Mouse (Mus musculus) left cerebral cortex, postnatal 10 days (tissue): ENCODE measurements around the gene Cphx3. TPM values are rescaled to one million over a fixed set of nuclear protein-coding genes. Genes with fewer than 3 reads are reported as not detected.

ENCODE experiments used
- total RNA-seq, 2 experiments: library from RNA; stranded (reverse); gene quantifications; 2 replicates each; pipeline ENCODE4 v1.2.3; 2021

Cphx3 gene
- total RNA-seq, 2 experiments from 2014 or later: not detected

Other genes starting within 250 kb of the Cphx3 start
- gene Anxa11, start 240.1 kb upstream of the Cphx3 start, total RNA-seq: 10 to 100 TPM in 1 of 2 experiments, 1 to 10 TPM in 1; 9.3 to 11.0 TPM
- gene Plac9a, start 179.2 kb upstream of the Cphx3 start, total RNA-seq: 1 to 10 TPM in 1 of 2 experiments, not detected in 1; 1.4 TPM
- 10 to 100 TPM; 19.3 to 19.6 TPM for gene Tmem254a, start 154.6 kb upstream of the Cphx3 start, total RNA-seq
- not detected for gene Cphx1, start 144.0 kb upstream of the Cphx3 start, total RNA-seq
- under 1 TPM in 1 of 2 experiments, not detected in 1; 0.36 TPM for gene Duxbl1, start 103.7 kb upstream of the Cphx3 start, total RNA-seq
- gene Gm9780, start 39.6 kb upstream of the Cphx3 start, total RNA-seq: 1 to 10 TPM; 1.2 to 3.3 TPM
- 10 to 100 TPM; 54.7 to 62.9 TPM for gene Tmem254c, start 14.9 kb upstream of the Cphx3 start, total RNA-seq
- gene Cphx2, start 781 bp upstream of the Cphx3 start, total RNA-seq: not detected
- gene Duxbl2, start 36.1 kb downstream of the Cphx3 start, total RNA-seq: under 1 TPM; 0.26 to 0.67 TPM
- gene Plac9b, start 100.2 kb downstream of the Cphx3 start, total RNA-seq: 10 to 100 TPM; 14.5 to 20.4 TPM
- 10 to 100 TPM; 32.4 to 36.6 TPM for gene Tmem254b, start 124.7 kb downstream of the Cphx3 start, total RNA-seq
- gene Duxbl3, start 175.7 kb downstream of the Cphx3 start, total RNA-seq: 1 to 10 TPM; 2.4 to 2.6 TPM